Mouse (Mus musculus) right cerebral cortex, postnatal 25 days (tissue): ENCODE measurements around the gene Rbbp6.

Experiments
- DNase-seq: peaks from one replicate; pipeline ENCODE4 v3.0.0; 2022

Gene Rbbp6

GRCm38 (mm10) chr7:122965386-122965785 lies at the start of gene Rbbp6:
Gene Rbbp6 (plus strand): TSS chr7:122965686.
- no peak for DNase-seq

DNA sequence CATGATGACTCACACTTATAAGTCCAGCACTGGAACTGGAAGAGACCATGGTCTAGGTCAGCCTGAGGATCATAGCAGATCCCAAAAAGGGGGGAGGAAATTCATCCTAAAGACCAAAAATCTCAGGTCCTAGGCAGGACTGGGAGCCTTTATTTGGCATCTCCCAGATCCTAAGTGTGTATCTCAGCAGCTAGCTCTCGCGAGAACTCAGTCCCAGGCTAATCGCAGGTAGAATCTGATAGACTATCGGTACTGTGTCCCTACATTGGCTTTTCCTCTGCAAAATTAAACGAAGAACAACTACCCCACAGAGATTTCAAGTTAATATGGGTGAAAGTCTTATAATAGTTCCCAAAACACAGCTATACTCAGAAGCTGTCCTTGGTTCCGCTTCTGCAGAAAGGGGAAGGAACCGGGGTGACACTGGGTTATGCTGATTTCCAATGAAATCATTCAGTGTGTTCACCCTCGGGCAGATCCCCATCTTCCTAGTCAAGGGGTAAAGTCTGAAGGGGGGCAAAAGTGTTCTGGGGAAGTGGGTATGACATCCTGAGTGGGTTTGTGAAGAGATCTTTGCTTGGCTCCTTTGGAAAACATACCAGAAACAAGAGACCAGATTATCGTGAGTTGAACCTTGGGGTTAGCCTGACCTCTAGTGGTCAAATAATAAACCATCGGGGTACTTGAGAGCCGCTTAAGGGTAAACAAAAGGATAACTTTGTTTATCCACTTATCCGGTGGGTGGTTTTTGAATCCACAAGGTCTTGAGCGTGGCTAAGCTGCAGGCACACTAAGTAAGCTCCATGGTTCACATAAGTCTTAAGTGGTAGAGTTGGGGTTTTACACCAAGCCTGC lies 45.5 kb upstream of the Rbbp6 start:
- DNase-seq, result no peak

DNA sequence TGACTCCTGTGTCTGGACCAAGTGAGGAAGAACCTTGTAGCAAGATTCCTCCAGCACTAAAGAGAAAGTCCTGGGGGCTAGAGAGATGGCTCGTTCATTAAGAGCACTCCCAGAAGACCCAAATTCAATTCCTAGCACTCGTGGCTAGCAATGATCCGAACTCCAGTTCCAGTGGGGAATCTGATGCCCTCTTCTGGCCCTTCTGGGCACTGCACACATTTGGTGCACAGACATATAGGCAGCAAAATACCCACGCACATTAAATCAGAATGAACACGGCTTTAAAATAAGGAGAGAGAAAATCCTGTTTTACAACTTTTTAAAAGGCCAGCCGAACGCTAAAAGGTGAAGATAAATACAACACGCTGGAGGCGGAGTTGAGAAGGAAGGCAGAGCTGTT lies 43.9 kb upstream of the Rbbp6 start:
- DNase-seq, result no peak

GRCm38 (mm10) chr7:122924256-122924655 lies 41.2 kb upstream of the Rbbp6 start:
- DNase-seq, result no peak

- no peak for DNase-seq
Measured at GRCm38 (mm10) chr7:122930494-122930893, 35.0 kb upstream of the Rbbp6 start.

DNA sequence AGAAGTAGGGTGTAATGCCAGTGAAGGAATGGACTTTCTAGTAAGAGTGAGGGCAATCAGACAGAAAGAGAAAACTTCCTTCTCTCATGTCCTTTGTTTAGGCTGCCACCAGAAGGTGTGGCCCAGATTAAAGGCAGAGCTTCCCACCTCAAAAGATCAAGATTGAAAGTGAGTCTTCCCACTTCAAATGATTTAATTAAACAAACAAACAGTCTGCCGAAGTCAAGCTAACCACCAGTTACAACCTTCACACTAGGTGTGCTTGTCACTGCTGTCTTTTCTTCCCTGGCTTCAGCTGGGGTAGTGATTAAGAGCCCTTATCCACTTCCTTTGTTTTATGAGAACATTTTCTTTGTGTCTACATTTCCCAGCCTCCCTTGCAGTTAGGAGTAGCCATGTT lies 33.3 kb upstream of the Rbbp6 start:
- no peak for DNase-seq

DNA sequence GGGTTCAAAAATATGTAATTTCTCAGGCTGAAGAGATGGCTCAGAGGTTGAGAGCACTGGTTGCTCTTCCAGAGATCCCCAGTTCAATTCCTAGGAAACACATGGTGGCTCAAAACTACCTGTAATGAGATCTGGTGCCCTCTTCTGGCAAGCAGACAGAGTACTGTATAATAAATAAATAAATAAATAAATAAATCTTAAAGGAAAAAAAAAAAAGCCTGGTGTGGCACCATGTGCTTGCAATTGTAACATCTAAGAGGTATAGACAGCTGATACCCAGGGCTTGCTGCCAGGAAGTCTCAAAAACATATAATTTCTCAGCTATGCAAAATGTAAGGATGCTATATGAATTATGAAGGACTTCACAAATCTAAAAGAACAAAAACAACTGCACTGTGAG lies 28.9 kb upstream of the Rbbp6 start:
- no peak for DNase-seq

DNA sequence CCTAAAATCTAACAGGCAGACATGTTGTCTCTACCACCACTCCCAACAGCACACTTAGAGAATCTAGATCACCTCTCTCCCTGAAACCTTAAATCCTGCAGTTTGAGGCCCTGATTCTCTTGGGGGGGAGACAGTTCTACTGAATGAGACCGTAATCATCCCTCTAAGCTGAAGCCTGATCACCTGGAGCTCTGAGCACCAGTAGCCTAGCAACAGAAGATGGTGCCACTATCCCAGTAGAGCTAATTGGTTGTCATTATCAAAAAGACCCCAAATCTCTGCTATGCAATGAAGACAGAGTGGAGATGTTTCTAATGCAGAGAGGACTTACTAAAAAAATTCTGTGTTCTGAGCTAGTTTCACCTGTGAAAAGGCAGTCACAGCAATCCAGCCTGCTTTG lies 27.3 kb upstream of the Rbbp6 start:
- DNase-seq, result no peak

DNA sequence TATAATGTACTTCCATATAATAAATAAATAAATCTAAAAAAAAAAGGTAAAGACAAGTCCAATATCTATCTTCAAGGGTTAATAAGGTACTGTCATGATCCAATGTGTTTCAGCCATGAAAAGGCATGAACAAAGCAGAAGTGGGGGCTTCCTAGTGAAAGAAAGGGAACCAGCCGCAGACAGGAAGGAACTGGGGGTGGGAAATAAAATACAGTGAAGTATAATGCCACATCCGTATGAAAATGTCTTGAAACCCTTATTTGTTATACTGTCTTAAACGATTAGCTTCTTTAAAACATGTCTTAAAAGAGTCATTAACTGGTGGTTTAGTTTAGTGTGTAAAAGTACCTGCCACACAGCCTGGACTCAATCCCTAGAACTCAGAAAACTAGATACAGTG lies 26.3 kb upstream of the Rbbp6 start:
- no peak for DNase-seq

- no peak for DNase-seq
Measured at GRCm38 (mm10) chr7:122940371-122941075, 25.0 kb upstream of the Rbbp6 start.

DNA sequence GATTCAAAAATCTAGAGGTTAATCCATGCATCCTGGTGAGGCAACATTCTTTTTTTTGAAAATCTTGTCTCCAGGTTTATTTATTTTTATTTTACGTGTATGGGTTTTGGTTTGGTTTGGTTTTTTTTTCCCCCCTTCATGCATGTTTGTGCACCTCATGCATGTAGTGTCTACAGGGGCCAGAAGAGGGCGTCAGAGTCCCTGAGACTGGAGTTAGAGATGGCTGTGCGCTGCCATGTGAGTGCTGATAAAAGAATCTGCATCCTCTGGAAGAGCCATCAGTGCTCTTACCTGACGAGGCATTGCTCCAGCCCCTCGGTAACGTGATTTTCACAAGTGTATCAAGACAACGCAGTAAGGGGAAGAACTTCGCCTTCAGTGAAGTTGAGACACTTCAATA lies 23.4 kb upstream of the Rbbp6 start:
- DNase-seq, result no peak

GRCm38 (mm10) chr7:122945149-122945548 lies 20.3 kb upstream of the Rbbp6 start:
- DNase-seq, result peak; percentile 67

GRCm38 (mm10) chr7:122949268-122949667 lies 16.2 kb upstream of the Rbbp6 start:
- DNase-seq, result no peak

GRCm38 (mm10) chr7:122951464-122951863 lies 14.0 kb upstream of the Rbbp6 start:
- no peak for DNase-seq

- DNase-seq, result no peak
Measured at GRCm38 (mm10) chr7:122952066-122952465, 13.4 kb upstream of the Rbbp6 start.

DNA sequence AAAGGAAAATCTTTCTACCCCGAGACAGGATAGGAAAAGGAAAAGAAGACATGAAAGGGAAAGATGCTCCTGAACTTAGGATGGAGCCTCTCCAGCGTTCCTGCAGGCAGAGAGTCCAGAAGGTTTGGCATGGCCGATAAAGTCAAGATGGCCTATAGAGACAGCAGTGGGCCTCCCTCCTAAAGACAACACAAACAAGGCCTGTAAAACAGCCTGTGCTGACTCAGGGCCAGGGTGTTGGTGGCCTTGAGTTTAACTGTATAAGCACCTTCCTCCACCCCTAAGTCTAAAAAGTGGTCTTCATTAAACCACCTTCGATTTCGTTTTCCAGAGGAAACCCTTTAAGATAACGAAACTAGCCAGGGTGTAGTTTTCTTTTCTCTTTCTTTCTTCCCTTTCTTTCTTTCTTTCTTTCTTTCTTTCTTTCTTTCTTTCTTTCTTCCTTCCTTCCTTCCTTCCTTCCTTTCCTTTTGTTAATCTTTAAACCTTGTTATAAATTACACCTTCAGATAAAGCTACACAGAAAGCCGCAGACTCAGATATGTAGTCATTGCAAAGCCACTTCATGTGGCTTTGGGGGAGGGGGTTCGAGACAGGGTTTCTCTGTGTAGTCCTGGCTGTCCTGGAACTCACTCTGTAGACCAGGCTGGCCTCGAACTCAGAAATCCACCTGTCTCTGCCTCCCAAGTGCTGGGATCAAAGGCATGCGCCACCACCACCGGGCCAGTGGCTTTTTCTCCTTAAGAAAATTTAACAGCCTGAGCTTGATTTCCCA lies 10.8 kb upstream of the Rbbp6 start:
- no peak for DNase-seq

DNA sequence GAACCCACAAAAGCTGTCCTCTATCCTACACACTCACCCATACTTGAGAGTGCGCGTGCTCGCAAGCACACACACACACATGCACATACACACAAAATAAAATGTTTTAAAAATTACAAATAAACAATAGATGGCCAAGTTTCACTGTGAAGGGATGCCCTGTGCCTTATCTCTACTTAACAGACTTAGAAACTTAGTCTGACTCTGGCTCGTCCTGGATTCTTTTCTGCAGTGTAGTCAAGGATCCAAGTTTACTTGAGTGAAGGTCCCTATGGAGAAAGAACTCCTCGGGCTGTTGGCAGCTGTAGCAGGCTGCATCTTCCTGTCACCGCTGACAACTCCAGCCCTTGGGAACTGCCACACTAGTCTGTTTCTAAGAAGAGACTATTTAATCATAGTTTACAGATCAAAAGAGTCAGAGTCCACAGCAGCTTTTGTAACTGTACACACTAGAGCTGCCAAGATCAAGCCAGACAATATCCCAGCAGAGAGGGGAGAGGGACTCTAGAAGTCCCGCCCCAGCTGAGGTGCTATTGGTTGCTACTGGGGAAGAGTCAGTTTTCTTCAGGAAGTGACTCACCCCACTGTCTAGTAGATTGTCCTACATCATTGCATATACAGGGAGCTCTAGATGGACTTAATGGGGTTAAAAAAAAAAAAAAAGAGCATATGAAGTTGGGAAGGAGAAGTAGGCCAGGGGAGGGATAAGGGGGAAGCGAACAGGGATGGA lies 10.1 kb upstream of the Rbbp6 start:
- no peak for DNase-seq

GRCm38 (mm10) chr7:122968751-122969150 lies 3.3 kb downstream of the Rbbp6 start:
- DNase-seq, result no peak

GRCm38 (mm10) chr7:122969231-122970032 lies 3.9 kb downstream of the Rbbp6 start:
- DNase-seq, result peak; percentile 94

DNA sequence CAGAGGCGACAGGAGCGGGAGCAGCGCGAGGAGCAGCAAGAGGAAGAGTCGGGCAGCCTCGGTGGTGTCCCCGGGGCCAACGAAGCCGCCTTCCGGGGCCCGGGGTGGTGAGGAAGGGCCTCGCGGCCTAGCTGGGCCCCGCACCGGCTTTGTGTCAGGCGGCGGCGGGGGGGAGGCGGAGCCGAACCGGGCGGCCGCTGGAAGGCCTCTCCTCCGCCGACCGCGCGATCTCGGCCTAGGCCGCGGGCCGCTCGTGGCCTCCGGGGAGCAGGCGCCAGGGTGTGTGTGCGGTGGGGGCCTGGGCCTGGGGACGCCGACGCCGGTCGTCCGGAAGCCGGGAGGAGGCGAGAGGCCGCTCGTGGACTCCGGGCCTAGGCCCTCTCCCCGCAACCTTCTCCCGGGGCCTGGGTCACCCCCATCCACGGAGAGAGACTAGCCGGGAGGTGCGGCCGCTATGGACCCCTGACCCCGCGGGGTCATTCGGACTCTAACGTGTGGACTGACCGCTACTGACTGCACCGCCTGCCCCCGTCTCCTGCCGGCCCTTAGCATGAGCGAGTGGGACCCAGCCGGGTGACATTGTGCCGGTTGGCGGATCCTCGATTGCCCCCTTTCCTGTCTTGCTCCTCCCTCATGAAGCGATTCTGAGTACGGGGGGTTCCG lies 4.8 kb downstream of the Rbbp6 start:
- peak; percentile 59 for DNase-seq

DNA sequence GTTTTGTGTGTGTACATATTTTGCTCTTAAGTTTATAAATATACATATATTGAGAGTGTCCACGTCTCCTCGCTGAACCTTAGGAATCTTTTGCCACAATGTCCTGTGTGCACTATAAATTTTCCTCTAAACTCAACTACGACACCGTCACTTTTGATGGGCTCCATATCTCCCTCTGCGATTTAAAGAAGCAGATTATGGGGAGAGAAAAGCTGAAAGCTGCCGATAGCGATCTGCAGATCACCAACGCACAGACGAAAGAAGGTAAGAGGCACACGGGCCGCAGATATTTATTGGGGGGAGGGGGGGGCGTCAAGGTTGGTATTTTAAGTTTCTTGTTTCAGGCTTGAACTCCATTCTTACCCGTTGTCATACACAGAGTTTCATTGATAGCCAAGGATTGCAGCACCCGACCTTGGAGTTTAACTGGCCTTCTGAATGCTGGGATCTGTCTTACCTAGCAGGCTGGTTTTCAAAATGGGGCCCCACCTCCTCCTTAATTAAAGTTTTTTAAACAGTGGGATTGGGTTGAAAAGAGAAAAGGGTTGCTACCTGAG lies 5.5 kb downstream of the Rbbp6 start:
- DNase-seq, result no peak
